Mouse (Mus musculus) lung, postnatal 25 days (tissue): ENCODE measurements at regions not wholly inside any gene's neighbourhood (a gene's known extent, or its start where the extent isn't known, plus 50 kb on each side); places are given as distances from the start of the nearest gene placed in this dataset.

Source experiments
- DNase-seq: peaks from one replicate; pipeline ENCODE4 v3.0.0; 2022; ENCODE audit warnings: low spot score

- peak; percentile 62 for DNase-seq
Observed at GRCm38 (mm10) chr11:48605223-48605824, 194.8 kb upstream of the Rack1 start.

DNA sequence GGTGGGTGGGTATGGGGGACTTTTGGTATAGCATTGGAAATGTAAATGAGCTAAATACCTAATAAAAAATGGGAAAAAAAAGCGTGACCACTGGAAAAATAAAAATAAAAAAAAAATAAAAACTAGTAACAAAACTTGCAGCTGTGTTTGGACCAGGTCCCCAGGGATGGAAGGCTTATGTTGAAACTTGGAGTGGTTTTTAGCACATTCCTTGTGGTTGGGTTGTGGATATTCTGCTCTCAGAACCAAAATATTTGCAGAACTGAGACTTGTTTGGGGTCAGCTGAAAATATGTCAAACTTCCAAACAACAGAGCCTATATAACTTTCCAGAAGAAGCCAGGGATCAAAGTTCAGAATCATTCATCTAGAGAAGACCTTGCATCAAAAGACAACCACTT, 199.0 kb upstream of the Rack1 start:
- no peak for DNase-seq

DNA sequence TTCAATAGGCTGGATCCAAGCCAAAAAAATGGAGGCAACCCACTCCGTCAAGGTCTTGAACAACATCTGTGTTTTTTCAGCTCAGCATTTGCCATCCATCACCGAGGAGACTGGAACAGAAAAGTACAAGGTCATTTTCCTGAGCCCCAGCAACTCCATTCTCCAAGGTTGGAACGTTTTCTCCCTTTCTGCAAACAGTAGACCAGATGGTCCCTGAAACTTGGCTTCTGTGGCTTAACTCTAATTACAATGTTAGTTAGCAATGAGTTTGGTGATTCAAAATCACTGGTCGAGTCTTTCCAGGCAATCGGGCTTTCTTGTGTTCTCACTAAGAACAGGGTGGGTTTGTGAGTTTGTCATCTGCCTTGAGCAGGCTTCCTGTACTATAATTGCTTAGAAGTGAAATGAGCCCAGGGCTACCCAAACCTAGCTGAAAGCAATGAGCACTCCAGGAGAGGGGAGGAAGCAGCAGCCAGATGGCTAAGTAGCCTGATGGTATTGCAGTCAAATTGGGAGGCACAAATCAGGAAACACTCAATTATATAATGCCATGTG, 200.5 kb upstream of the Rack1 start:
- DNase-seq: peak; percentile 11

DNA sequence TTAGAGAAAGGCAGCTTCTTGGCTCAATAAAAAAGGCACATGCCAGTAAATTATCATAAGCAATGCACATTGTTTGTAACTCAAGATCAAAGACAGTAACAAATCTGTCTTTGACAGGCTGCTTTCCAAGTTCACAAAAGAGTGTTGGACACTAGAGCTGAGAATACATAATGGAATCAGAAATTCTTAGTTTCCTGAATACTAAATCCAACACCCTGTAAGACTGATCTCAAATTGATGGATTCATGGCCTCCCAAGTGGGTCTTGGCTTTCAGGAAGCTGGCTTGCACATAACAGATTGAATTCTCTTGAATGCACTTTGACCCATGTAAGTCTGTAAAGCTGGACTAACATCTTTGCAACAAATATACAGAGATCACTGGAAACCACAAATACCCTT, 201.1 kb upstream of the Rack1 start:
- DNase-seq: no peak

DNA sequence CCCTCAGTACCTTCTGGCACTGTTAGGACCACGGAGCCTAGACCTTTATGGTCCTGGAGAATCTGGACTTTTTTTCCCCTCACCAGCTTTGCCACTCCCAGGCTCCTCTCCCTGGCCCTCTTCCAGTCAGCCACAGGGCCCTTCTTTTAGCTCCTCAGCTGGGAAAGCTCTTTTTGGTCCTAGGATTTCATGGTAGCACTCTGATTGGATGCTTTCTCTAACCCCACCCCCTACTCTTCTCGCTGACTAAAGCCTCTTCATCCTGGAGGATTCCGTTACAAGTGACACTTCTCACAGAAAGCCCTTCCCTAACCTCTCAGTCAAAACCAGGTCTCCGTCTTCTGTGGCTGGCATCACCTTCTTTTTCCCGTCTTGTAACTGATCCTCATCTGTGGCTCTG, 205.7 kb upstream of the Rack1 start:
- no peak for DNase-seq

GRCm38 (mm10) chr11:48588833-48589649, 211.1 kb upstream of the Rack1 start:
- DNase-seq: peak; percentile 42

- no peak for DNase-seq
Observed at GRCm38 (mm10) chr11:48568769-48569168, 231.4 kb upstream of the Rack1 start.

GRCm38 (mm10) chr11:48567583-48568562, 232.3 kb upstream of the Rack1 start:
- peak; percentile 15 for DNase-seq

DNA sequence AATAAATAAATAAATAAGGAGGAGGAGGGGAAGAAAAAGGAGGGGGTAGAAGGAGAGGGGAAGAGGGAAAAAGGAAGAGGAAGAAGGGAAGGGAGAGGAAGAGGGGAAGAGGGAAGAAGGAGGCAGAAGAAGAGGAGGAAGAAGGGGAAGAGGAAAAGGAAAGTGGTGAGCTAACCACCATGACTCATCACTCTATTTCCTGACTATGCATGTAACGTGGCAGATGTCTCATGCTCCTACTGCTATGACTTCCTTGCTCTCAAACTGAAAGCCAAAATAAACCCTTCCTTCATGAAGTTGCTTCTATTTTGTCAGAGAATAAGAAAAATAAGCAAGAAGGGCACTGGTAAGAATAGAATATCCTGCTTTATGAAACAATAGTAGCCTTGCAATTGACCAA, 242.1 kb upstream of the Rack1 start:
- no peak for DNase-seq

- DNase-seq: no peak
Observed at GRCm38 (mm10) chr11:48552006-48552405, 248.1 kb upstream of the Rack1 start.

DNA sequence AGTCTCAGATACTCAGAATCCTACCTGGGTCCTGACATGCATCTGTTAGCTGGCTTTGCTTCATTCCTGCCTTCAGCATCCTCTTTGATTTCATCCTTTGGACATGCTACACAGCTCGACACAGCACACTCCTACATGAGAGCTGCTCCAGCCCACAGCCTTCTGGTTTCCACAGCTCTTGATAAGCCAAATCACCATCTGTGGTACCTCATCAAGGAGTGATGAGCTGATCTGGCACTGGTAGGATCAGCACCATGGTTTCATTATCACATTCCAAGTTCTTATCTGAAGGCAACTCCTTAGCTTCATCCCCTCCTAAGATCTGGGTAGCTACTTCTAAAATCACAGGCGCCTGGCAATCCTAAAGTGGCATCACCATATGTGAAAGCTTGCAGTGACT, 248.9 kb upstream of the Rack1 start:
- no peak for DNase-seq

GRCm38 (mm10) chr11:48526316-48526715, 273.8 kb upstream of the Rack1 start:
- no peak for DNase-seq

DNA sequence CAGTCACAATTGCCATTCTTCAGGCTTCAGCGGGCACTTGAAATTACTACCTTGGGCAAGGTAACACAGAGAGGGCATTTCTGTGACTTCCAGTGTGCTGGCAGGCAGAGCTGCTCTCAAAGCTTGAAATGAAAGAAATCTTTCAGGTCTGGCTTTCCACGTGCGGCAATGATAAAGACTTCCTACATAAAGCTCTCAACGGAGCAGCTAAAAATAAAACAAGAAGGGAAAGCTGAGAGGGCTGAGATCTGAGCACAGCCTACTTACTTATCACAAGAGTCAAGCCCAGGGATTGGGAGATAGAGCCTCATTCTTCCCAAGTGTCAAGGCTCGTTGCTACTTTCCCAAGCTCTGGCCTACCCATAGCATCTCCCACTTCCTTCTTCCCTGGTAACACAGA, 274.6 kb upstream of the Rack1 start:
- no peak for DNase-seq

GRCm38 (mm10) chr11:48506886-48507285, 293.2 kb upstream of the Rack1 start:
- no peak for DNase-seq

DNA sequence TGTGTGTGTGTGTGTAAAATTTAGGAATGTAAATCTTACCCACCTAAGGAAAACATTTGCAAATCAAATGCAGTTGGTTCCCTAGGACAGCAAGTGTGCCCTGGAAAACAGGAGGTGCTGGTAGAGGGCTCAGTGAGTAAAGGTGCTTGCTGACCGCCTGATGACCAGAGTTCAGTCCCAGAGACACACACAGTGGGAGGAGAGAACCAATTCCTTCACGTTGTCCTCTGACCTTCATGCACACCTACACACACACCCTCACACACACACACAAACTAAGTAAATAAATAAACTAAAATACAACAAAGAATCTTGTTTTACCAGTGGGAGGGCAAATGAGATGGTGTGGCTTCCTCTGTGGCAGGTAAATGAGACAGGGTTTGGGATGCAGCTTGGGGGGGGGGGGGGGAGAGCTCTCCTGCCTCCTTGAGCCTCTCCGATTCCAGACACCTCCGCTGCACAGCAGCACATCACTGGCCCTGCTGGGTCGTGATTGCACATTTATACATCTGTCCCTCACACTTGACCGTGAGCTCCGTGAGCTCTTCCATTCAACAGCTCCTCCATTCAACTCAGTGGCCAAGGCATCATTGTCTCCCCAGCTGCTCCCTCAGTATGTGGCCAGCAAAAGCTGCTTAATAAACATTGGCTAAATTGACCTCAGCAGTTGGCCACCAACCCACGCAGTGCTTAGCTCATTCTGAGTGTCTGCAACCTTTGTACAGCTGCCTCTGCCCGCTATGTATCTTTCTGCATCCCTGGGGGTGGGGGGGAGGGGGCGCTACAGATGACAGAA, 297.9 kb upstream of the Rack1 start:
- DNase-seq: no peak

- DNase-seq: no peak
Observed at GRCm38 (mm10) chr11:48499057-48499456, 301.1 kb upstream of the Rack1 start.

GRCm38 (mm10) chr11:48488308-48488707, 311.8 kb upstream of the Rack1 start:
- no peak for DNase-seq

- DNase-seq: no peak
Observed at GRCm38 (mm10) chr11:48464036-48464435, 336.1 kb upstream of the Rack1 start.

DNA sequence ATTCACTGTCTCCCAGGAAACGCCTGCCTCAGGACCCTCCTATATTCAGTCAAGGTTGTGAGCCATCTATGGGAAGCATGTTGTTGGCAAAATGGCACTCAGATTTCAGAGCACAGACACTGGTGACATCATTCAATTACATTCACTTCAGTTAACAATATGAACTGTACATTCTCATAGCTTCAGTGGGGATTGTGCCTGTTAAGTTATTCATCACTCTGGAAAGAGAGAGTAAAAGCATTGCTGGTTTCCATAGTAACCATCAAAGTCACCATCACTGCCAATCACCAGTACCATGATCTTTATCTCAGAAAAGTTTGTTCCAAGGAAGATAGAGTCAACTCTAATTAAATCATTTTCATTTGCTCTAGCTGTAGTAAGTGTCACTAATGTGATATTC, 350.2 kb upstream of the Rack1 start:
- DNase-seq: no peak

DNA sequence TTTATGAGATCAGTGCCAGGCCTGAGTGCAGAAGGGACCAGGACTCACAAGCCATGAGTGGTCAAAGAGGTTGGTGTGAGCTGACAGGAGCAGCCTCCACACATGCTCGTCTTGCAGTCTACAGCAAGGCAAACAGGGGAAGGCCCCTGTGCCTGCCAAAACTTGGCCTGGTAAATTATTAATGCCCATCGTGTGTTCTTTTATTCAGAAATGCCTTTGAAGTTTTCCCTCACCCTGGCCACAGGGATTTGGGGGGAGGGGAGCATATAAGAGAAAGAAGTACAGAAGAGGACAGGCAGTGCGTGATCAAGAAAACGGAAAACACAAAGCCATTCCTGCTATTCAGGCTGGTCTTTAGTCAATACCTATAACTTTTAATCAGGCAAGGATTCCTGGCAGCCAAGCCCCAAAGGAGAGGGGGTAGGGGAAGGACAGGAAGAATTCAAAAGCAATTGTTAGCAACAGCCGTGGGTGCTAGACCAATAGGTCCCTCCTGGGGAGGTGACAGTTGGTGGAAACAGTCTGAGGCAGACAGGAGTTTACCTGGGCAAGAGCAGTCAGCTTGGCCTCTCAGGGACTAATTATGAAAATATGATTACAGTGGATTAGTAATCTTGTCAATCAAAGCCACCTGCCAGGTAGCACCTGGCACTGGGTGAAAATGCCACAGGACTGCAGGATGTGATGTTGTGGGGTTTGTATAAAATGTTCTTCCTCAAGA, 357.4 kb upstream of the Rack1 start:
- no peak for DNase-seq

- DNase-seq: no peak
Observed at GRCm38 (mm10) chr11:48436712-48437111, 363.4 kb upstream of the Rack1 start.
